Mouse (Mus musculus): ENCODE measurements around the gene Mapk9. TPM values are rescaled to one million over a fixed set of nuclear protein-coding genes. Genes with fewer than 3 reads are reported as not detected.
"Not testable (repeated sequence)": the region's sequence is repeated elsewhere in the genome, so short reads cannot be mapped to it uniquely, and the experiment has no call there.

The Mapk9 gene
- 22.2 and 29.7 TPM in 2 replicates for polyA plus RNA-seq (2016; fragmentation: Nextera tagmentation; extraction: Ambion mirVana)

- no peaks in the 10 kb centered on the region for H3K9me3 ChIP-seq (replicated peaks)
- peaks cover 14% of the 10 kb centered on the region; the same call in 1 of the 2 replicates for H3K36me3 ChIP-seq
- peaks cover 27% of the 10 kb centered on the region for H3K4me1 ChIP-seq
- peak within 1 kb of the TSS; percentile 93 for H3K27ac ChIP-seq (replicated peaks)
- WGBS: under 1% methylated on average over 64 of the region's 68 CpGs
- no peaks in the 10 kb centered on the region for H3K27me3 ChIP-seq (ENCODE audit: low read depth, poor library complexity, severe bottlenecking)
- peak; percentile 98 for DNase-seq (ENCODE audit: low spot score)
- H3K4me3 ChIP-seq: peak within 1 kb of the TSS; percentile 66
Measured at GRCm38 (mm10) chr11:49846401-49847070, at the start of gene Mapk9. TSS of gene Mapk9 (plus strand) at chr11:49846751.

- H3K9me3 ChIP-seq (replicated peaks): no peaks in the 10 kb centered on the region
- H3K36me3 ChIP-seq: peaks cover 4% of the 10 kb centered on the region; the same call in 1 of the 2 replicates
- H3K27ac ChIP-seq (replicated peaks): no peak overlapping the region; the same call in 1 of the 2 replicates
- peaks cover 20% of the 10 kb centered on the region for H3K4me1 ChIP-seq
- peaks cover 12% of the 10 kb centered on the region for H3K27me3 ChIP-seq (ENCODE audit: low read depth, poor library complexity, severe bottlenecking)
- DNase-seq (ENCODE audit: low spot score): no peak
- no peak overlapping the region for H3K4me3 ChIP-seq
- WGBS: 94% methylated on average over 6 of the region's 6 CpGs
Measured at GRCm38 (mm10) chr11:49798931-49799330, 47.6 kb upstream of the Mapk9 start.

- DNase-seq (ENCODE audit: low spot score): no peak
- no peaks in the 10 kb centered on the region for H3K27me3 ChIP-seq (ENCODE audit: low read depth, poor library complexity, severe bottlenecking)
- no peak overlapping the region for H3K4me3 ChIP-seq
- H3K9me3 ChIP-seq (replicated peaks): no peaks in the 10 kb centered on the region
- H3K36me3 ChIP-seq: peaks cover 14% of the 10 kb centered on the region; the same call in 1 of the 2 replicates
- 94% methylated on average over 4 of the region's 4 CpGs for WGBS
- H3K27ac ChIP-seq (replicated peaks): no peak overlapping the region
- no peaks in the 10 kb centered on the region; the same call in 1 of the 2 replicates for H3K4me1 ChIP-seq
Measured at GRCm38 (mm10) chr11:49801516-49801915, 45.0 kb upstream of the Mapk9 start.

GRCm38 (mm10) chr11:49803801-49804200 lies 42.8 kb upstream of the Mapk9 start:
- H3K9me3 ChIP-seq (replicated peaks): no peaks in the 10 kb centered on the region
- H3K27ac ChIP-seq (replicated peaks): no peak overlapping the region
- peaks cover 24% of the 10 kb centered on the region for H3K36me3 ChIP-seq
- H3K4me1 ChIP-seq: no peaks in the 10 kb centered on the region; the same call in 1 of the 2 replicates
- no peak for DNase-seq (ENCODE audit: low spot score)
- H3K4me3 ChIP-seq: no peak overlapping the region
- H3K27me3 ChIP-seq (ENCODE audit: low read depth, poor library complexity, severe bottlenecking): no peaks in the 10 kb centered on the region
- WGBS: 93% methylated on average over 4 of the region's 4 CpGs

GRCm38 (mm10) chr11:49806218-49806617 lies 40.3 kb upstream of the Mapk9 start:
- no peaks in the 10 kb centered on the region; the same call in 1 of the 2 replicates for H3K4me1 ChIP-seq
- no peaks in the 10 kb centered on the region for H3K27me3 ChIP-seq (ENCODE audit: low read depth, poor library complexity, severe bottlenecking)
- 31% methylated on average over 3 of the region's 3 CpGs for WGBS
- H3K4me3 ChIP-seq: no peak overlapping the region
- DNase-seq (ENCODE audit: low spot score): no peak
- H3K36me3 ChIP-seq: peaks cover 45% of the 10 kb centered on the region
- no peak overlapping the region for H3K27ac ChIP-seq (replicated peaks)
- H3K9me3 ChIP-seq (replicated peaks): no peaks in the 10 kb centered on the region

GRCm38 (mm10) chr11:49808946-49809345 lies 37.6 kb upstream of the Mapk9 start:
- H3K27me3 ChIP-seq (ENCODE audit: low read depth, poor library complexity, severe bottlenecking): no peaks in the 10 kb centered on the region
- H3K9me3 ChIP-seq (replicated peaks): no peaks in the 10 kb centered on the region
- no peak overlapping the region for H3K4me3 ChIP-seq
- no peak for DNase-seq (ENCODE audit: low spot score)
- no peaks in the 10 kb centered on the region; the same call in 1 of the 2 replicates for H3K4me1 ChIP-seq
- H3K27ac ChIP-seq (replicated peaks): no peak overlapping the region
- H3K36me3 ChIP-seq: peaks cover 66% of the 10 kb centered on the region
- WGBS: 94% methylated on average over 9 of the region's 9 CpGs

GRCm38 (mm10) chr11:49810696-49811095 lies 35.9 kb upstream of the Mapk9 start:
- not testable (repeated sequence) for H3K9me3 ChIP-seq (replicated peaks); H3K4me1 ChIP-seq; H3K27me3 ChIP-seq (ENCODE audit: low read depth, poor library complexity, severe bottlenecking); H3K27ac ChIP-seq (replicated peaks); DNase-seq (ENCODE audit: low spot score); H3K4me3 ChIP-seq
- H3K36me3 ChIP-seq: peaks cover 67% of the 10 kb centered on the region
- WGBS: 91% methylated on average over 7 of the region's 7 CpGs

- Histone ChIP-seq H3K4me1 (no peaks in the 10 kb centered on the region; the same call in 1 of the 2 replicates), H3K27me3 (ENCODE audit: low read depth, poor library complexity, severe bottlenecking) (no peaks in the 10 kb centered on the region), H3K9me3 (replicated peaks) (no peaks in the 10 kb centered on the region), H3K4me3 (no peak overlapping the region), H3K27ac (replicated peaks) (no peak overlapping the region), H3K36me3 (peaks cover 67% of the 10 kb centered on the region)
- DNase-seq (ENCODE audit: low spot score): no peak
- 93% methylated on average over 8 of the region's 8 CpGs for WGBS
Measured at GRCm38 (mm10) chr11:49811099-49811541, 35.4 kb upstream of the Mapk9 start.

- Histone ChIP-seq H3K4me1 (no peaks in the 10 kb centered on the region), H3K36me3 (peaks cover 74% of the 10 kb centered on the region), H3K4me3 (no peak overlapping the region), H3K27me3 (ENCODE audit: low read depth, poor library complexity, severe bottlenecking) (no peaks in the 10 kb centered on the region), H3K27ac (replicated peaks) (no peak overlapping the region), H3K9me3 (replicated peaks) (no peaks in the 10 kb centered on the region)
- DNase-seq (ENCODE audit: low spot score): no peak
- WGBS: 90% methylated on average over 8 of the region's 8 CpGs
Measured at GRCm38 (mm10) chr11:49811879-49812278, 34.7 kb upstream of the Mapk9 start.

- WGBS: 94% methylated on average over 15 of the region's 15 CpGs
- no peak for DNase-seq (ENCODE audit: low spot score)
- Histone ChIP-seq H3K4me3 (no peak overlapping the region), H3K9me3 (replicated peaks) (no peaks in the 10 kb centered on the region), H3K36me3 (peaks cover 58% of the 10 kb centered on the region), H3K27me3 (ENCODE audit: low read depth, poor library complexity, severe bottlenecking) (no peaks in the 10 kb centered on the region), H3K27ac (replicated peaks) (no peak overlapping the region), H3K4me1 (no peaks in the 10 kb centered on the region)
Measured at GRCm38 (mm10) chr11:49818869-49819566, 27.5 kb upstream of the Mapk9 start.

GRCm38 (mm10) chr11:49819676-49820075 lies 26.9 kb upstream of the Mapk9 start:
- H3K9me3 ChIP-seq (replicated peaks): no peaks in the 10 kb centered on the region
- 92% methylated on average over 7 of the region's 7 CpGs for WGBS
- H3K27me3 ChIP-seq (ENCODE audit: low read depth, poor library complexity, severe bottlenecking): no peaks in the 10 kb centered on the region
- no peak overlapping the region for H3K27ac ChIP-seq (replicated peaks)
- DNase-seq (ENCODE audit: low spot score): no peak
- no peak overlapping the region for H3K4me3 ChIP-seq
- no peaks in the 10 kb centered on the region for H3K4me1 ChIP-seq
- peaks cover 60% of the 10 kb centered on the region for H3K36me3 ChIP-seq

GRCm38 (mm10) chr11:49820928-49821327 lies 25.6 kb upstream of the Mapk9 start:
- H3K36me3 ChIP-seq: peaks cover 62% of the 10 kb centered on the region
- no peaks in the 10 kb centered on the region for H3K9me3 ChIP-seq (replicated peaks)
- no peak overlapping the region for H3K27ac ChIP-seq (replicated peaks)
- H3K4me1 ChIP-seq: no peaks in the 10 kb centered on the region
- H3K4me3 ChIP-seq: no peak overlapping the region
- no peaks in the 10 kb centered on the region for H3K27me3 ChIP-seq (ENCODE audit: low read depth, poor library complexity, severe bottlenecking)
- DNase-seq (ENCODE audit: low spot score): no peak
- 84% methylated on average over 2 of the region's 2 CpGs for WGBS

- DNase-seq (ENCODE audit: low spot score): no peak
- WGBS: 90% methylated on average over 2 of the region's 2 CpGs
- Histone ChIP-seq H3K27ac (replicated peaks) (no peak overlapping the region), H3K4me3 (no peak overlapping the region), H3K27me3 (ENCODE audit: low read depth, poor library complexity, severe bottlenecking) (no peaks in the 10 kb centered on the region), H3K36me3 (peaks cover 62% of the 10 kb centered on the region), H3K4me1 (peaks cover 2% of the 10 kb centered on the region), H3K9me3 (replicated peaks) (no peaks in the 10 kb centered on the region)
Measured at GRCm38 (mm10) chr11:49821546-49821945, 25.0 kb upstream of the Mapk9 start.
